Mouse (Mus musculus) liver, embryonic 11.5 days (tissue): Measurements from ENCODE around the gene Ctrc. TPM values are rescaled to one million over a fixed set of nuclear protein-coding genes. Genes with fewer than 3 reads are reported as not detected.
A peak's percentile ranks its signal among the peaks of the same experiment; 100 is the strongest.
"Not testable (repeated sequence)": the region's sequence is repeated elsewhere in the genome, so short reads cannot be mapped to it uniquely, and the experiment has no call there.

Experiments used
- ATAC-seq: fragments of 200-750 bp; cut with Nextera tagmentation; replicated peaks from 2 replicates; pipeline ENCODE4 v1.8.0; 2017; ENCODE audit warnings: moderate number of reproducible peaks, mild to moderate bottlenecking, moderate TSS enrichment, moderate library complexity; ENCODE audit not compliant: low FRiP score
- DNase-seq: peaks from one replicate; pipeline ENCODE4 v3.0.0-alpha.2; 2017; ENCODE audit warnings: low spot score
- H3K27ac ChIP-seq: fragments of 300-500 bp; sonication (generic); 2 replicates; pipeline ENCODE4 v1.5.1; 2014; ENCODE audit warnings: mild to moderate bottlenecking, low read depth, low read length, control low read depth
- H3K27me3 ChIP-seq: fragments of 300-500 bp; sonication (generic); replicated peaks from 2 replicates; pipeline ENCODE4 v1.6.1; 2014; ENCODE audit warnings: low read length, mixed read lengths; ENCODE audit not compliant: control insufficient read depth, insufficient read depth
- H3K36me3 ChIP-seq: fragments of 300-500 bp; sonication (generic); 2 replicates; pipeline ENCODE4 v1.6.1; 2014; ENCODE audit warnings: mild to moderate bottlenecking, low read length, moderate library complexity, mixed read lengths; ENCODE audit not compliant: control insufficient read depth, insufficient read depth
- H3K4me1 ChIP-seq: fragments of 300-500 bp; sonication (generic); replicated peaks from 2 replicates; pipeline ENCODE4 v1.6.1; 2014; ENCODE audit warnings: low read length, mixed read lengths; ENCODE audit not compliant: control insufficient read depth, insufficient read depth
- H3K4me2 ChIP-seq: fragments of 300-500 bp; sonication (generic); 2 replicates; pipeline ENCODE4 v1.6.1; 2014; ENCODE audit warnings: mild to moderate bottlenecking, control low read depth, moderate library complexity
- H3K4me3 ChIP-seq: fragments of 300-500 bp; sonication (generic); 2 replicates; pipeline ENCODE4 v1.5.1; 2014; ENCODE audit warnings: low read depth, low read length, control low read depth
- H3K9ac ChIP-seq: fragments of 300-500 bp; sonication (generic); 2 replicates; pipeline ENCODE4 v1.6.1; 2014; ENCODE audit warnings: low read depth, low read length, control low read depth
- H3K9me3 ChIP-seq: fragments of 300-500 bp; sonication (generic); 2 replicates; pipeline ENCODE4 v1.6.1; 2016; ENCODE audit warnings: low read length, inconsistent platforms, mixed read lengths; ENCODE audit not compliant: control insufficient read depth
- WGBS: fragments of 180-500 bp; shearing (Covaris S2); extraction: QIAGEN DNeasy Blood & Tissue Kit; methylation state at CpG from one replicate; pipeline ENCODE4 v1.1.7; 2014; 5-methylcytosine and 5-hydroxymethylcytosine counted together
- polyA plus RNA-seq: library from polyadenylated mRNA; unstranded; fragments of >200 nt; fragmentation: Nextera tagmentation; extraction: Ambion mirVana; gene quantifications from 2 replicates; pipeline ENCODE4 v1.2.1, GENCODE M21; 2014

Gene Ctrc
- polyA plus RNA-seq, 1 experiment from 2014 or later = not detected

- peaks cover 40% of the 10 kb centered on the region for H3K36me3 ChIP-seq
- 93% methylated on average over 8 of the region's 8 CpGs for WGBS
- no peaks in the 10 kb centered on the region for H3K27me3 ChIP-seq
These were observed 64.8 kb downstream of the Ctrc start for GRCm38 (mm10) chr4:141781201-141781985.

GRCm38 (mm10) chr4:141779828-141780227, 66.3 kb downstream of the Ctrc start:
- WGBS = 90% methylated on average over 8 of the region's 8 CpGs
- Histone ChIP-seq H3K36me3 (peaks cover 42% of the 10 kb centered on the region), H3K27me3 (no peaks in the 10 kb centered on the region), H3K4me2 (no peak overlapping the region), H3K9me3 (no peaks in the 10 kb centered on the region), H3K27ac (no peak overlapping the region), H3K4me3 (no peak overlapping the region), H3K4me1 (no peaks in the 10 kb centered on the region), H3K9ac (no peak overlapping the region)
- no peak for ATAC-seq
- no peak for DNase-seq

More at GRCm38 (mm10) chr4:141781201-141781985, 64.8 kb downstream of the Ctrc start:
- Histone ChIP-seq H3K4me1 (no peaks in the 10 kb centered on the region), H3K4me3 (no peak overlapping the region), H3K9ac (no peak overlapping the region), H3K4me2 (no peak overlapping the region), H3K27ac (no peak overlapping the region), H3K9me3 (no peaks in the 10 kb centered on the region)
- no peak for DNase-seq
- ATAC-seq = no peak

GRCm38 (mm10) chr4:141773019-141773418, 73.1 kb downstream of the Ctrc start:
- H3K27me3 ChIP-seq, ATAC-seq, H3K9ac ChIP-seq, H3K4me2 ChIP-seq, H3K27ac ChIP-seq, H3K4me3 ChIP-seq, H3K9me3 ChIP-seq, DNase-seq: not testable (repeated sequence)
- 81% methylated on average over 4 of the region's 4 CpGs for WGBS
- Histone ChIP-seq H3K36me3 (peaks cover 34% of the 10 kb centered on the region), H3K4me1 (peaks cover 26% of the 10 kb centered on the region)

GRCm38 (mm10) chr4:141771823-141772222, 74.3 kb downstream of the Ctrc start:
- H3K9ac ChIP-seq = no peak overlapping the region; the same call in 1 of the 2 replicates
- peak overlapping the region; percentile 8; the same call in 1 of the 2 replicates for H3K4me2 ChIP-seq
- H3K4me1 ChIP-seq = peaks cover 38% of the 10 kb centered on the region
- ATAC-seq (peak; percentile 19), DNase-seq (no peak)
- no peaks in the 10 kb centered on the region for H3K27me3 ChIP-seq
- H3K9me3 ChIP-seq = no peaks in the 10 kb centered on the region
- no peak overlapping the region for H3K4me3 ChIP-seq
- H3K27ac ChIP-seq = peak overlapping the region; percentile 61
- peaks cover 37% of the 10 kb centered on the region for H3K36me3 ChIP-seq
- 58% methylated on average over 8 of the region's 8 CpGs for WGBS

GRCm38 (mm10) chr4:141769501-141770160, 76.5 kb downstream of the Ctrc start:
- WGBS = 66% methylated on average over 8 of the region's 8 CpGs
- ATAC-seq (no peak), DNase-seq (no peak)
- Histone ChIP-seq H3K9ac (no peak overlapping the region), H3K36me3 (peaks cover 28% of the 10 kb centered on the region), H3K4me1 (peaks cover 38% of the 10 kb centered on the region), H3K4me2 (no peak overlapping the region), H3K4me3 (no peak overlapping the region), H3K9me3 (no peaks in the 10 kb centered on the region), H3K27me3 (no peaks in the 10 kb centered on the region), H3K27ac (no peak overlapping the region)

GRCm38 (mm10) chr4:141767353-141768036, 78.7 kb downstream of the Ctrc start:
- H3K4me1 ChIP-seq = peaks cover 37% of the 10 kb centered on the region
- peaks cover 29% of the 10 kb centered on the region for H3K36me3 ChIP-seq
- 0 out of 2 replicates have a peak overlapping the region, but pooled peaks have one; percentile 10 for H3K4me3 ChIP-seq
- H3K27me3 ChIP-seq = no peaks in the 10 kb centered on the region
- peak overlapping the region; percentile 40 for H3K9ac ChIP-seq
- 59% methylated on average over 19 of the region's 19 CpGs for WGBS
- no peak for DNase-seq
- H3K9me3 ChIP-seq = no peaks in the 10 kb centered on the region
- peak; percentile 86 for ATAC-seq
- H3K4me2 ChIP-seq = peak overlapping the region; percentile 43
- H3K27ac ChIP-seq = peak overlapping the region; percentile 79

- H3K4me3 ChIP-seq = no peak overlapping the region
- H3K9ac ChIP-seq = peak overlapping the region; percentile 40
- no peaks in the 10 kb centered on the region for H3K27me3 ChIP-seq
- no peak for ATAC-seq
- DNase-seq = no peak
- peaks cover 28% of the 10 kb centered on the region; the same call in 1 of the 2 replicates for H3K36me3 ChIP-seq
- H3K4me2 ChIP-seq = peak overlapping the region; percentile 43
- H3K9me3 ChIP-seq = no peaks in the 10 kb centered on the region
- H3K27ac ChIP-seq = peak overlapping the region; percentile 79
- peaks cover 33% of the 10 kb centered on the region for H3K4me1 ChIP-seq
- WGBS = 73% methylated on average over 19 of the region's 19 CpGs
These were observed 79.3 kb downstream of the Ctrc start for GRCm38 (mm10) chr4:141766668-141767352.

- Histone ChIP-seq H3K36me3 (peaks cover 28% of the 10 kb centered on the region; the same call in 1 of the 2 replicates), H3K9me3 (no peaks in the 10 kb centered on the region), H3K9ac (no peak overlapping the region), H3K27ac (peak overlapping the region; percentile 79; the same call in 1 of the 2 replicates), H3K4me2 (no peak overlapping the region), H3K4me3 (no peak overlapping the region), H3K4me1 (peaks cover 28% of the 10 kb centered on the region), H3K27me3 (no peaks in the 10 kb centered on the region)
- WGBS = 76% methylated on average over 8 of the region's 8 CpGs
- DNase-seq = no peak
- ATAC-seq = no peak
These were observed 79.9 kb downstream of the Ctrc start for GRCm38 (mm10) chr4:141766316-141766667.
